Mouse (Mus musculus): ENCODE measurements around the gene Prdm11. TPM values are rescaled to one million over a fixed set of nuclear protein-coding genes. Genes with fewer than 3 reads are reported as not detected.

Prdm11 gene
- polyA plus RNA-seq, 1 experiment from 2014 or later = 1.8 TPM

GRCm38 (mm10) chr2:92953450-92953849 is 92.5 kb downstream of the Prdm11 start:
- ATAC-seq = peak; percentile 24; the same call in 1 of the 2 replicates
- WGBS = 94% methylated on average over 17 of the region's 17 CpGs
- Histone ChIP-seq H3K4me1 (replicated peaks) (peaks cover 11% of the 10 kb centered on the region), H3K9ac (replicated peaks) (no peak overlapping the region), H3K27ac (no peak overlapping the region), H3K9me3 (0 out of 2 replicates have a peak, but pooled peaks cover 3% of the 10 kb centered on the region), H3K36me3 (no peaks in the 10 kb centered on the region), H3K4me3 (replicated peaks) (no peak overlapping the region), H3K4me2 (replicated peaks) (no peak overlapping the region), H3K27me3 (no peaks in the 10 kb centered on the region)

GRCm38 (mm10) chr2:92949518-92949917 is 96.4 kb downstream of the Prdm11 start:
- Histone ChIP-seq H3K27me3 (no peaks in the 10 kb centered on the region), H3K36me3 (peaks cover 13% of the 10 kb centered on the region), H3K9ac (replicated peaks) (no peak overlapping the region), H3K4me2 (replicated peaks) (no peak overlapping the region), H3K9me3 (no peaks in the 10 kb centered on the region), H3K27ac (peak overlapping the region; percentile 14; the same call in 1 of the 2 replicates), H3K4me3 (replicated peaks) (no peak overlapping the region), H3K4me1 (replicated peaks) (peaks cover 25% of the 10 kb centered on the region)
- 27% methylated on average over 1 of the region's 1 CpGs for WGBS
- ATAC-seq = no peak

- no peak overlapping the region for H3K4me2 ChIP-seq (replicated peaks)
- WGBS = 49% methylated on average over 7 of the region's 7 CpGs
- H3K36me3 ChIP-seq = peaks cover 13% of the 10 kb centered on the region
- no peak overlapping the region for H3K9ac ChIP-seq (replicated peaks)
- no peak overlapping the region for H3K4me3 ChIP-seq (replicated peaks)
- H3K27me3 ChIP-seq = no peaks in the 10 kb centered on the region
- peaks cover 25% of the 10 kb centered on the region for H3K4me1 ChIP-seq (replicated peaks)
- no peaks in the 10 kb centered on the region for H3K9me3 ChIP-seq
- ATAC-seq = no peak
- peak overlapping the region; percentile 14 for H3K27ac ChIP-seq
Observed at GRCm38 (mm10) chr2:92948699-92949300, 97.2 kb downstream of the Prdm11 start.

- 0 out of 2 replicates have a peak overlapping the region, but pooled peaks have one; percentile 14 for H3K27ac ChIP-seq
- ATAC-seq = peak; percentile 36; the same call in 1 of the 2 replicates
- H3K27me3 ChIP-seq = no peaks in the 10 kb centered on the region
- no peak overlapping the region for H3K4me3 ChIP-seq (replicated peaks)
- WGBS = 14% methylated on average over 12 of the region's 12 CpGs
- H3K4me1 ChIP-seq (replicated peaks) = peaks cover 25% of the 10 kb centered on the region
- peaks cover 13% of the 10 kb centered on the region for H3K36me3 ChIP-seq
- H3K9ac ChIP-seq (replicated peaks) = no peak overlapping the region
- no peaks in the 10 kb centered on the region for H3K9me3 ChIP-seq
- no peak overlapping the region for H3K4me2 ChIP-seq (replicated peaks)
Observed at GRCm38 (mm10) chr2:92947981-92948698, 97.8 kb downstream of the Prdm11 start.

- H3K9ac ChIP-seq (replicated peaks) = no peak overlapping the region
- H3K27ac ChIP-seq = no peak overlapping the region
- H3K27me3 ChIP-seq = no peaks in the 10 kb centered on the region
- peaks cover 30% of the 10 kb centered on the region for H3K4me1 ChIP-seq (replicated peaks)
- 90% methylated on average over 11 of the region's 11 CpGs for WGBS
- no peak for ATAC-seq
- no peak overlapping the region for H3K4me3 ChIP-seq (replicated peaks)
- H3K4me2 ChIP-seq (replicated peaks) = no peak overlapping the region
- peaks cover 18% of the 10 kb centered on the region for H3K36me3 ChIP-seq
- no peaks in the 10 kb centered on the region for H3K9me3 ChIP-seq
Observed at GRCm38 (mm10) chr2:92945824-92946598, 100.0 kb downstream of the Prdm11 start.

GRCm38 (mm10) chr2:92945125-92945746 is 100.7 kb downstream of the Prdm11 start:
- WGBS = 92% methylated on average over 11 of the region's 11 CpGs
- Histone ChIP-seq H3K27ac (no peak overlapping the region), H3K9me3 (no peaks in the 10 kb centered on the region), H3K4me1 (replicated peaks) (peaks cover 30% of the 10 kb centered on the region), H3K9ac (replicated peaks) (no peak overlapping the region), H3K27me3 (no peaks in the 10 kb centered on the region), H3K36me3 (peaks cover 18% of the 10 kb centered on the region), H3K4me2 (replicated peaks) (no peak overlapping the region), H3K4me3 (replicated peaks) (no peak overlapping the region)
- no peak for ATAC-seq

- no peak for ATAC-seq
- H3K9ac ChIP-seq (replicated peaks) = no peak overlapping the region
- no peak overlapping the region for H3K27ac ChIP-seq
- peaks cover 18% of the 10 kb centered on the region for H3K36me3 ChIP-seq
- no peak overlapping the region for H3K4me3 ChIP-seq (replicated peaks)
- no peaks in the 10 kb centered on the region for H3K27me3 ChIP-seq
- no peaks in the 10 kb centered on the region for H3K9me3 ChIP-seq
- WGBS = 91% methylated on average over 3 of the region's 3 CpGs
- H3K4me1 ChIP-seq (replicated peaks) = peaks cover 27% of the 10 kb centered on the region
- H3K4me2 ChIP-seq (replicated peaks) = no peak overlapping the region
Observed at GRCm38 (mm10) chr2:92944356-92944755, 101.6 kb downstream of the Prdm11 start.

- H3K4me3 ChIP-seq (replicated peaks) = no peak overlapping the region
- no peak overlapping the region for H3K4me2 ChIP-seq (replicated peaks)
- no peaks in the 10 kb centered on the region for H3K27me3 ChIP-seq
- H3K9ac ChIP-seq (replicated peaks) = no peak overlapping the region
- no peak for ATAC-seq
- peaks cover 19% of the 10 kb centered on the region for H3K4me1 ChIP-seq (replicated peaks)
- peaks cover 18% of the 10 kb centered on the region for H3K36me3 ChIP-seq
- WGBS = 87% methylated on average over 3 of the region's 3 CpGs
- no peak overlapping the region for H3K27ac ChIP-seq
- H3K9me3 ChIP-seq = no peaks in the 10 kb centered on the region
Observed at GRCm38 (mm10) chr2:92943406-92943805, 102.6 kb downstream of the Prdm11 start.

- Histone ChIP-seq H3K27ac (no peak overlapping the region), H3K9ac (replicated peaks) (no peak overlapping the region), H3K36me3 (peaks cover 17% of the 10 kb centered on the region), H3K9me3 (no peaks in the 10 kb centered on the region), H3K27me3 (no peaks in the 10 kb centered on the region), H3K4me1 (replicated peaks) (0 out of 2 replicates have a peak, but pooled peaks cover 5% of the 10 kb centered on the region), H3K4me3 (replicated peaks) (no peak overlapping the region), H3K4me2 (replicated peaks) (no peak overlapping the region)
- ATAC-seq = no peak
- WGBS = 87% methylated on average over 3 of the region's 3 CpGs
Observed at GRCm38 (mm10) chr2:92941463-92941862, 104.5 kb downstream of the Prdm11 start.

GRCm38 (mm10) chr2:92940963-92941362 is 105.0 kb downstream of the Prdm11 start:
- WGBS = 92% methylated on average over 9 of the region's 9 CpGs
- Histone ChIP-seq H3K4me2 (replicated peaks) (no peak overlapping the region), H3K27me3 (no peaks in the 10 kb centered on the region), H3K27ac (no peak overlapping the region), H3K9me3 (no peaks in the 10 kb centered on the region), H3K9ac (replicated peaks) (no peak overlapping the region), H3K4me3 (replicated peaks) (no peak overlapping the region), H3K36me3 (peaks cover 12% of the 10 kb centered on the region), H3K4me1 (replicated peaks) (0 out of 2 replicates have a peak, but pooled peaks cover 5% of the 10 kb centered on the region)
- ATAC-seq = no peak

GRCm38 (mm10) chr2:92938827-92939226 is 107.1 kb downstream of the Prdm11 start:
- H3K27ac ChIP-seq = no peak overlapping the region
- no peak for ATAC-seq
- H3K27me3 ChIP-seq = no peaks in the 10 kb centered on the region
- H3K4me1 ChIP-seq (replicated peaks) = peaks cover 26% of the 10 kb centered on the region
- no peak overlapping the region for H3K9ac ChIP-seq (replicated peaks)
- WGBS = 95% methylated on average over 7 of the region's 7 CpGs
- no peak overlapping the region for H3K4me3 ChIP-seq (replicated peaks)
- H3K4me2 ChIP-seq (replicated peaks) = no peak overlapping the region
- no peaks in the 10 kb centered on the region for H3K9me3 ChIP-seq
- peaks cover 5% of the 10 kb centered on the region; the same call in 1 of the 2 replicates for H3K36me3 ChIP-seq

All from midbrain, embryonic 13.5 days (tissue).